Mouse (Mus musculus): Measurements from ENCODE around the gene Myl6. TPM values are rescaled to one million over a fixed set of nuclear protein-coding genes. Genes with fewer than 3 reads are reported as not detected.

The Myl6 gene
- total RNA-seq (2021) = 100 to 1,000 TPM; 526 to 539 TPM
- long read RNA-seq, transcript Myl6-209 (1 exons, 3,040 nt) = minor isoform, 8 of 172 reads
- long read RNA-seq, transcript Myl6-206 (7 exons, 691 nt) = minor isoform, 44 of 172 reads
- long read RNA-seq, transcript Myl6-212 (5 exons, 790 nt) = minor isoform, 6 of 172 reads
- long read RNA-seq, transcript Myl6-201 (6 exons, 665 nt) = major isoform, 87 of 172 reads
- long read RNA-seq, partial matches to known transcripts = 21 of 172 reads
- long read RNA-seq, other reads (novel, unspliced or antisense) = 5 of 172 reads

- peak; percentile 94 to 99 for DNase-seq (ENCODE audit: low spot score in 2 of 2)
These were observed at the start of gene Myl6 for GRCm38 (mm10) chr10:128493695-128494666. Myl6 (minus strand) TSS chr10:128494145.

DNA sequence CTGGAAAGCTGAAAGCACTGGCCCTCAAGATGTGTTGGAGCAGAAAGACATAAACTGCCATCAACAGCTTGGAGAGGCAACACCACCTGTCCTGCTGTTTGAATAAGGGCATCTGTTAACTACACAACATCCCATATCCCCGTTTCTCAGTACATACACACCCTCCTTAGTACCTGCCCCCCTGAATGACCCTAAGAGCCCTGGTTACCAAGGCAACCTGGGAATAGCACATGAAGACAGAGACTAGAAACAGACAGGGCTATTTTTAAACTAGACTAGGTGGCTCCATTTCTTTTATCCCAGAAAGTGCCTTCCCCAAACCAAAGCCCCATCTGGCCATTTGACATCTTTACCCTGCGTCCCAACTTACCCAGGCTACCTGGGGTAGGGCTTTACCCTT is 49.2 kb upstream of the Myl6 start:
- no peak for DNase-seq (ENCODE audit: low spot score in 2 of 2)

DNA sequence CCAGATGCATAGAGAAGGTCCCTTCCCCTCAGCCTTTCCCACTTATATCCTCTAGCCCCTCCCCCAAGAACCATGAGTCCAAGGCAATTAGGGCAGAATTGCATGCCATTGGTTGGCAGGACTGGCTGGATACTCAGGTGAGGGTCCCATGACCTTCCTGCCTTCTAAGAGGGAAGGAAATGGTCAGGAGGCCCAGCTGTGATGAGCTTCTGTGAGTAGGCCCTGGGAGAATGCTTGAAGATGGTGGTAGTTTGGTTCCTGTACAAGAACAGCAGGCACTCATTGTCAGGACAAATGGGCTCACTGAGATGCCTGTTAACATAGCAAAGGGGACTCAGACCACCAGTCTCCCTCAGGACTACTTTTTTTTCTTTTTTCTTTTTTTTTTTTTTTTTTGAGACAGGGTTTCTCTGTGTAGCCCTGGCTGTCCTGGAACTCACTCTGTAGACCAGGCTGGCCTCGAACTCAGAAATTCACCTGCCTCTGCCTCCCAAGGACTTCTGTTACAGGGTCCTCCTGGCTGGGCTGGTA is 44.5 kb upstream of the Myl6 start:
- no peak for DNase-seq (ENCODE audit: low spot score in 2 of 2)

DNA sequence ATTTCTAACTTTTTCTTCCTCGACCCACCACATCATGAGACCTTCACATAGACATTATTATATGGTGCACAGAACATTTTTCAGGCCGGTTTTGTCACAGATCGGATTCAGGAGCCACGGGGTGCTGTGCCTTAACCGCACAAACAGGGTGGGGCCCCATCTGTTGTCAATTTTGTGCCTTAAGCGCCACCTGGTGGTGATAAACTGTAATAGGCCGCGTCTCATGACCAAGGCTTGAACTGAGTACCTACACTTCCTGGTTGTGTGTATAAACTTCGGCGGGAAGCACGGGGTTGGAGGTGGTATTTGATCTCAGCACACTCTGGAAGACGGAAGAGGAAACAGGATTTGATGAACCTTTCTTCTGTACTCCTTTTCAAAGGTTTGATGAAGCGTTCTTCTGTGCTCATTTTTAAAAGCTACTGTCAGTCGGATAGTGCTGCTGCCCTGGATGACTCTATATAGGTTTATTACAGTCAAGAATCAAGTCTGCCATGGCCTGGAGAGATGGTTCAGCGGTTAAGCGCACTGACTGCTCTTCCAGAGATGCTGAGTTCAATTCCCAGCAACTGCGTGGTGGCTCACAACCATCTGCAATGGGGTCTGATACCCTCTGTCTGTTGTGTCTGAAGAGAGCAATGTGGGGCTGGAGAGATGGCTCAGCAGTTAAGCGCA is 42.5 kb upstream of the Myl6 start:
- peak; percentile 70 to 96 for DNase-seq (ENCODE audit: low spot score in 2 of 2)

DNA sequence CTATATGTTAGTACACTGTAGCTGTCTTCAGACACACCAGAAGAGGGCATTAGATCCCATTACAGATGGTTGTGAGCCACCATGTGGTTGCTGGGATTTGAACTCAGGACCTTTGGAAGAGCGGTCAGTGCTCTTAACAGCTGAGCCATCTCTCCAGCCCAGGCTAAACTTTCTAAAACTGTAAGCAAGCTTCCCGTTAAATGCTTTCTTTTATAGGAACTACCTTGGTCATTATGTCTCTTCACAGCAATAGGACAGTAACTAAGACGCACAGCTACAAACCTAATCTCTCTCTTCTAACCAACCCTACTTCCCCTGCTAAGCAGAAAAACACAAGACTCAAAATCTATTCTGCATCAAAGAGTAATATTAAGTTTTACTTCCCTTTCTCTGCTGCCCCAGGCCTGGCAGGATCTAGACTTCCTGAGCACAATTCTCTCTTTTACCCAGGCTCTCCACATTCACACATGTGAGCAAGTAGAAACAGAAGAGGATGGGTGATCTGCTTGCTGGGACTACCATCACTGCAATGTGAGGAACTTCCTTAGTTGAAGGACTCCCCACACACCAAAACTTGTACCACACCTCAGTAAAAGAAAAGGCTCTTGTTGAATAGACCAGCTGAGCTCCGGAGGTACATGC is 41.8 kb upstream of the Myl6 start:
- DNase-seq (ENCODE audit: low spot score in 2 of 2) = no peak

DNA sequence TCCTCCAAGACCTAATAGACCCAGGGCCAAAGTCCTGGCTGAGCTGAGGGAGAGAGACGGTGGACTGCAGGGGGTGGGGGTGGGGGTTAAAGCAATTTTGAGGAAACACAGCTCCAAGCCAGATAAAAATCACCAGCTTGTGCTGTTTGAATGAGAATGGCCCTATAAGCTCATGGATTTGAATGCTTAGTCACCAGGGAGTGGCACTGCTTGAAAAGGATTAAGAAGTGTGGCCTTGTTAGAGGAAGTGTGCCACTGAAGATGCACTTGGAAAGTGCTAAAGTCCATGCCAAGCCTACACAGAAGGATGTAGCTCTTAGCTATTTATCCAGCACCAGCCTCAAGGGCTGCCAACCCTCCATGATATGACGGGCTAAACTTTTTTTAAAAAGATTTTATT is 41.3 kb upstream of the Myl6 start:
- DNase-seq (ENCODE audit: low spot score in 2 of 2) = no peak

GRCm38 (mm10) chr10:128526366-128527356 is 32.7 kb upstream of the Myl6 start:
- no peak for DNase-seq (ENCODE audit: low spot score in 2 of 2)

- DNase-seq (ENCODE audit: low spot score in 2 of 2) = peak; percentile 88 to 95
These were observed 31.8 kb upstream of the Myl6 start, which contains the start of gene Esyt1 for GRCm38 (mm10) chr10:128525671-128526308. Esyt1 (minus strand) TSS chr10:128525871.

- DNase-seq (ENCODE audit: low spot score in 2 of 2) = no peak
These were observed 31.1 kb upstream of the Myl6 start for GRCm38 (mm10) chr10:128524732-128525662.

DNA sequence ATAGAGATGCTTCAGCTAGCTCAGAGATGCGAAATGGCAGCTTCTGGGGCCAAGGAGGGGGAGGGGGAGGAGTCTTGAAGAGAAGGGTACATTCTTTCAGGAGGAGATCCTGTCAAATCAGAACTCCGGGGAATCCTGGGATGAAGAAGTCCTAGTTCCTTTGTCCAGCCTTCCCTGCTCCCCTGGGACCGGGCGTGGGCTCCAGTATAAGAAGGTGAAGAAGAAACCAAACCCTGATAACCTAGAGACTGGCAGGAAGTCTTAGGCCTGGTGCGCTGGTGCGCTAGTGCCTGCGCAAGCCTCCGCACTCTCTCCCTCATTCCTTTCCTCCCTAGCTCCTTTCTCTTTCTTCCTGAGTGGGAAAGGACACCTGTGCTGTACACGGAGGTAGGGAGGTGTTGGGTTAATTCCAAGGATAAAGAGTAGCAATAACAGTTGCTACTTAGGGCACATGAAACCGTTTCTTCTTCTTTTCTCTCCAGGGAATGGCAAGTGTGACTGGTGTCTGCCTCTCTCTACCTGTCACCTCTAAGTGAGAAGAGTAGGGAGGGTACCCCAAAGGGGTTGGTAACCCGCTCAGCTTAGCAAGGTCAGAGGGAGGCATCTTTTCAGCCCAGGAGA is 30.3 kb upstream of the Myl6 start:
- DNase-seq (ENCODE audit: low spot score in 2 of 2) = no peak

GRCm38 (mm10) chr10:128522351-128522750 is 28.4 kb upstream of the Myl6 start:
- no peak for DNase-seq (ENCODE audit: low spot score in 2 of 2)

DNA sequence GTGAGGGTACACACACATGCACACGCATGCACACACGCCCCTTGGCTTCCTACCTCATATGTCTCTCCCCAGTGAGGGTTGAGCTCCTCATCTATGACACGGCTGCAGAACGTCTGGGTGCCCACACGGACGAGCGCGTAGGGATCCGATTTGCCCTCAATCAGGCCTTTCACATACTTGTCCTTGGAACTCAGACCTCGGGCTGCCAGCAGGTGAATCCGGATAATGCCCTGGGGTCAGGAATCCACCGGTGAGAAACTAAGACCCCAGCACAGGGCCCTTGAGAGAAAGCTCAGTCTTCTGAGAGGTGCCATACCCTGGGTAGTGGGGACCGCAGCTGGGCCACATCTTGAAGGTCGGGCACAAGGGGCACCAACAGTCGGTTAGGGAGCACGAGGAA is 26.6 kb upstream of the Myl6 start:
- DNase-seq (ENCODE audit: low spot score in 2 of 2) = no peak

GRCm38 (mm10) chr10:128518833-128519232 is 24.9 kb upstream of the Myl6 start:
- peak in 1 of 2 experiments; percentile 63 for DNase-seq (ENCODE audit: low spot score in 2 of 2)

DNA sequence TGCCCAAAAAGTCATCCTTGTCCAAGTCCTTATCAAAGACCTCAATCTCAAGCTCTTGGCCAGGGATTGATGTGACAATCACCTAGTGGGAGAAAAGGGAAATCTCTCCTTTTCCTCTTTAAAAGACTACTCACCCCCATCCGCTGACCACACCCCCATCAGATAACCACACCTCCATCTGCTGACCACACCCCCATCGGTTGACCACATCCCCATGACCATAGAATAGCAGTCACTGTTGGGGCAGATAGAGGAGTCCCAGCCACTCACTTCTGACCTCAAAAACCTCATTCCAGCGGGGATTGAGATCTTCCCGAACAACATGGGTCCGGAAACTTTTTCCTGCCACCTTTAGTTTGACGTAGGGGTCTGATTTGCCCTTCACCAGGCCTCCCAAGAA is 22.7 kb upstream of the Myl6 start:
- no peak for DNase-seq (ENCODE audit: low spot score in 2 of 2)

DNA sequence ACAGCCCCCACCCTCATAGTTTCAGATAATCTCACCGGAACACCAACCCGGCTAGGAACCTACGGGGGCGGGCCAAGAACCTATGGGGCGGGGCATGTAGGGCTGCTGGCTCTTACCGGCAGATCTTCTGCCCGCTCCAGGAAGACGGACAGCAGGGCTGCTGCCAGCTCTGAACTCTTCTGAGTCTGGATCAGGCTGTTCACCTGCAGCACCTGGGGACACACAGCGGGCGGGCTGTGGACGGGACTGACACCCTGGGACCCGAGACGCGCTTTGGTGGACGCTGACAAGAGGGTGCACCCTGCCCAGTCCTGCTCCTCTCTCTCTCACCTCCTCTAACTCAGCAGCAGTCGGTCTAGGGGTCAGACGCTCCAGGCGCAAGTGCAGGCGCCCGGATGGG is 22.1 kb upstream of the Myl6 start:
- no peak for DNase-seq (ENCODE audit: low spot score in 2 of 2)

DNA sequence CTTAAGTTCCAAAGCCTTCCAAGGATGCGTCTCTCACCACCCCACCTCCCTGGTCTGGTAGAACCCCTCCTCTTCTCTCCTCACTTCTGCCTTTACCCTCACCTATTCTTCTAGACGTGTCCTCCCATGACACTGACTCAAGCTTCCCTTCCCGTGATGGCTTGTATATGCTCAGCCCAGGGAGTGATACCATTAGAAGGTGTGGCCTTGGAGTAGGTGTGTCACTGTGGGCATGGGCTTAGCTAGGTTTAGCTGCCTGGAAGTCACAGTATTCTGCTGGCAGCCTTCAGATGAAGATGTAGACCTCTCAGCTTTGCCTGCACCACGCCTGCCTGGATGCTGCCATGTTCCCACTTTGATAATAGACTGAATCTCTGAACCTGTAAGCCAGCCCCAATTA is 21.1 kb upstream of the Myl6 start:
- DNase-seq (ENCODE audit: low spot score in 2 of 2) = no peak

- DNase-seq (ENCODE audit: low spot score in 2 of 2) = no peak
These were observed 17.8 kb upstream of the Myl6 start for GRCm38 (mm10) chr10:128511761-128512160.

DNA sequence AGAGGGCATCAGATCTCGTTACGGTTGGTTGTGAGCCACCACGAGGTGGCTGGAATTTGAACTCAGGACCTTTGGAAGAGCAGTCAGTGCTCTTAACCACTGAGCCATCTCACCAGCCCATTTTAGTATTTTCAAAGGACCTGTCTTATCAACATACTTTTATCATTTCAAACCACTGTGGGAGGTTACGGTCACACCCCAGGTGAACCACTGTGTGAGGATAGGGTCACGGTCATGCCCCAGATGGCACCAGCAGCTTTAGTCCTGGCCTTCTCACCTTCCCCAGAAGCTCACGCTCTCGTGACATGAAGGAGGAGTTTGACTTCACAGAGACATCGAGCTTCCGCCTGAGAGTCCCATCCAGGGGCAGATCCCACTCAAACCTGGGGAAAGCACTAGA is 17.2 kb upstream of the Myl6 start:
- no peak for DNase-seq (ENCODE audit: low spot score in 2 of 2)
